Mouse (Mus musculus): ENCODE measurements at regions not wholly inside any gene's neighbourhood (a gene's known extent, or its start where the extent isn't known, plus 50 kb on each side); places are given as distances from the start of the nearest gene placed in this dataset.

DNA sequence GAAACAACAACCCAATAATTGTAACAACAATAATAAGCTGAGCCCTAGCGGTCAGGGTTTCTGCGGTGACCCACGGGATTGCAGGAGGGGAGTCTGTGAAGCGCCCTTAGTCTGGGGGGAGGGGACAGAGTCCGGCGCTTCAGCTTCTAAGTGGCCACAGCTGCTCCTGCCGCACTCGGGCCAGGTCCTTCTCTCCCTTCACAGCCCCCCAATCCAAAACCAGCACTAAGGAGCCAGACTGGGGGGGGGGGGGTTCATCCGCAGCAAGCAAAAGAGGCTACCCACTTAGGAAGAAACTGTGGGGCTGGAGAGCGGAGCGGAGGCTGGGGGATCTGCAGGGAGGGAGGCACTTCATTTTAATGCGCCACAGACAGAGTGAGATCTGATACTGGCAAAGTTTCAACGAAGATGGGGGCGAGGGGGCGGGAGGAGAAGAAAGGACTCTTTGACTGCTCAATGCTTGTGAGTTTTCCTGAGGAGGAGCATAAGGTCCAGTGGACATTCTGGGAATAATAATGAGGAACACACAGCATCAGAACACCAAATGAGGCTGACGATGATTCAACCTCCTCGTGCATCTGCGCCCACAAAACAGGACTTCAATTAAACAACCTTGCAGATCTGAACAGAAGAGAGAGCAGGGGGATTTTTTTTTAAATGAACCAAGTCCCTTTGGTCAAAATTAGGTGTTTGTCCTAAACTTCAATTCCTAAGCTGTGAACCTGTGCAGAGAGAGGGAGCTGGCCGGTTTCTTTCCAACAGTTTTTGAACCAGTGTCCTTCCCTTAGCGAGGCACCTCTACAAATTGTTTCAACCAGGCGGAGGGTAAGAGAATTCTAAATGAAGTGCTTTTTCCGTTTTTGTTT is 412.7 kb upstream of the Atp11b start:
- no peak for TF ChIP-seq CTCF (IDR thresholded peaks at IDR 0.05; ENCODE audit: borderline replicate concordance, control insufficient read depth, extremely low read depth, insufficient read depth, low read length, poor library complexity)
- no peak for TF ChIP-seq POLR2A (IDR thresholded peaks at IDR 0.05; ENCODE audit: control insufficient read depth, extremely low read depth, insufficient read depth, low read length, poor library complexity)
